Mouse (Mus musculus) ES-E14 (cell line): ENCODE measurements around the gene Hist1h2bc. TPM values are rescaled to one million over a fixed set of nuclear protein-coding genes. Genes with fewer than 3 reads are reported as not detected.

Experiments
- DNase-seq: peaks from one replicate; pipeline ENCODE4 v3.0.0-alpha.2; 2013; ENCODE audit warnings: low read depth, low spot score
- H3K27ac ChIP-seq: 2 replicates; pipeline ENCODE4 v1.5.1; 2012; ENCODE audit warnings: low read depth, mild to moderate bottlenecking, low read length, moderate library complexity, mixed read lengths; ENCODE audit not compliant: poor library complexity, insufficient read depth, severe bottlenecking
- H3K36me3 ChIP-seq: 2 replicates; pipeline ENCODE4 v1.6.1; 2012; ENCODE audit warnings: mild to moderate bottlenecking, low read length, moderate library complexity, mixed read lengths; ENCODE audit not compliant: control insufficient read depth, poor library complexity, insufficient read depth, severe bottlenecking
- H3K4me1 ChIP-seq, 2 experiments: fragments of 150-350 bp in 1 of 2; sonication (generic) in 1 of 2; 2 replicates each; pipeline ENCODE4 v1.6.1; 2012; ENCODE audit warnings: low read length in 2 of 2, mild to moderate bottlenecking in 1 of 2, mixed read lengths in 1 of 2; ENCODE audit not compliant: control insufficient read depth in 2 of 2, insufficient read depth in 2 of 2, poor library complexity in 1 of 2
- H3K4me3 ChIP-seq, 2 experiments: fragments of 150-350 bp in 1 of 2; sonication (generic) in 1 of 2; 2 replicates each; pipeline ENCODE4 v1.5.1; 2012; ENCODE audit warnings: low read length in 2 of 2, low read depth in 1 of 2, mild to moderate bottlenecking in 1 of 2, mixed read lengths in 1 of 2; ENCODE audit not compliant: insufficient read depth in 1 of 2, poor library complexity in 1 of 2, severe bottlenecking in 1 of 2
- H3K9ac ChIP-seq: 2 replicates; pipeline ENCODE4 v1.6.1; 2012; ENCODE audit warnings: low read depth, mild to moderate bottlenecking, low read length, mixed read lengths; ENCODE audit not compliant: poor library complexity, insufficient read depth, severe bottlenecking
- H3K9me3 ChIP-seq: fragments of 150-350 bp; sonication (generic); 2 replicates; pipeline ENCODE4 v1.6.1; 2012; ENCODE audit warnings: low read depth, mild to moderate bottlenecking, low read length; ENCODE audit not compliant: control insufficient read depth, insufficient read depth
- CHD2 ChIP-seq: IDR thresholded peaks from 2 replicates; pipeline ENCODE4 v1.6.1; 2014; ENCODE audit warnings: mild to moderate bottlenecking, low read depth, low read length, inconsistent platforms
- HCFC1 ChIP-seq: IDR thresholded peaks from 2 replicates; pipeline ENCODE4 v1.6.1; 2012; ENCODE audit warnings: low read length, inconsistent platforms, borderline replicate concordance; ENCODE audit not compliant: insufficient read depth
- MAFK ChIP-seq: IDR thresholded peaks from 2 replicates; pipeline ENCODE4 v1.6.1; 2014; ENCODE audit warnings: mild to moderate bottlenecking, low read depth, low read length, inconsistent platforms; ENCODE audit not compliant: insufficient read depth
- ZC3H11A ChIP-seq: IDR thresholded peaks from 2 replicates; pipeline ENCODE4 v1.6.1; 2012; ENCODE audit warnings: low read depth, mild to moderate bottlenecking, inconsistent platforms, low read length, borderline replicate concordance
- ZNF384 ChIP-seq: IDR thresholded peaks from 2 replicates; pipeline ENCODE4 v1.6.1; 2012; ENCODE audit warnings: low read depth, low read length, inconsistent platforms
- in situ Hi-C, 2 experiments: fragments of 600-800 bp; cut with MboI; formaldehyde crosslinking; loops; one replicate each; pipeline ENCODE4 v1.15.1; 2025; ENCODE audit warnings: low sequenced_read_pairs in 2 of 2, inconsistent platforms in 1 of 2; ENCODE audit not compliant: unreplicated experiment in 2 of 2
- total RNA-seq: library from RNA; depleted of rRNA; stranded (reverse); fragments of 300-350 nt; gene quantifications from 2 replicates; pipeline ENCODE4 v1.2.3, GENCODE M21; 2012; rRNA removed

The Hist1h2bc gene
- total RNA-seq, 1 experiment: 545 TPM

- TF ChIP-seq ZC3H11A (no peak), CHD2 (no peak), ZNF384 (no peak), HCFC1 (no peak), MAFK (no peak)
- Histone ChIP-seq H3K4me3 (peak overlapping the region; percentile 53 to 56), H3K27ac (peak overlapping the region; percentile 100; the same call in 1 of the 2 replicates), H3K9me3 (no peaks in the 10 kb centered on the region), H3K4me1 (peaks cover 0 to 3% of the 10 kb centered on the region in 2 experiments; a peak in 3 of 4 replicates), H3K36me3 (no peaks in the 10 kb centered on the region), H3K9ac (no peak overlapping the region; the same call in 1 of the 2 replicates)
- in situ Hi-C loops: loop anchor here in 1 of 2 experiments (5.0 to 10.0 kb wide), 3 partner anchors 49 to 1706 kb away; partner anchors contain the start of genes Hist1h1d, Hist1h2ah, Hist1h2bk and Hist1h4f
- no peak for DNase-seq
Observed at GRCm38 (mm10) chr13:23740910-23741309, 56.9 kb downstream of the Hist1h2bc start.

GRCm38 (mm10) chr13:23742007-23742406 lies 58.0 kb downstream of the Hist1h2bc start:
- Histone ChIP-seq H3K9ac (no peak overlapping the region; the same call in 1 of the 2 replicates), H3K36me3 (no peaks in the 10 kb centered on the region), H3K9me3 (no peaks in the 10 kb centered on the region), H3K27ac (peak overlapping the region; percentile 96; the same call in 1 of the 2 replicates), H3K4me1 (peaks cover 0 to 3% of the 10 kb centered on the region in 2 experiments; a peak in 3 of 4 replicates), H3K4me3 (peak overlapping the region in 1 of 2 experiments; percentile 56; a peak in 2 of 4 replicates)
- in situ Hi-C loops: loop anchor here in 1 of 2 experiments (5.0 to 10.0 kb wide), 3 partner anchors 50 to 1707 kb away; partner anchors contain the start of genes Hist1h1d, Hist1h2ah, Hist1h2bk and Hist1h4f
- DNase-seq: no peak
- TF ChIP-seq CHD2: peak; percentile 69; the same call in 1 of the 2 replicates
- no peak for TF ChIP-seq MAFK
- no peak for TF ChIP-seq ZC3H11A

Other genes with a start within 250 kb of the Hist1h2bc start
- 0.11 and 0.62 TPM in 2 replicates for gene Btn1a1, start 218.3 kb upstream of the Hist1h2bc start, total RNA-seq
- gene Btn2a2, start 195.3 kb upstream of the Hist1h2bc start, total RNA-seq: 0.95 and 1.5 TPM in 2 replicates
- 2,382 and 2,804 TPM in 2 replicates for gene Hist1h4h, start 153.1 kb upstream of the Hist1h2bc start, total RNA-seq
- gene Hist1h2af, start 150.3 kb upstream of the Hist1h2bc start, total RNA-seq: 1,402 and 1,887 TPM in 2 replicates
- 436 and 621 TPM in 2 replicates for gene Hist1h3g, start 148.8 kb upstream of the Hist1h2bc start, total RNA-seq
- 98.5 and 146 TPM in 2 replicates for gene Hist1h2bh, start 140.8 kb upstream of the Hist1h2bc start, total RNA-seq
- gene Hist1h3f, start 140.1 kb upstream of the Hist1h2bc start, total RNA-seq: 245 and 289 TPM in 2 replicates
- 1,886 and 2,172 TPM in 2 replicates for gene Hist1h4f, start 132.6 kb upstream of the Hist1h2bc start, total RNA-seq
- 68.4 and 97.6 TPM in 2 replicates for gene Hist1h1d, start 130.9 kb upstream of the Hist1h2bc start, total RNA-seq
- 792 and 864 TPM in 2 replicates for gene Hist1h3e, start 121.8 kb upstream of the Hist1h2bc start, total RNA-seq
- 587 and 755 TPM in 2 replicates for gene Hist1h2ae, start 113.0 kb upstream of the Hist1h2bc start, total RNA-seq
- gene Hist1h2bg, start 112.8 kb upstream of the Hist1h2bc start, total RNA-seq: 1,383 and 2,074 TPM in 2 replicates
- 677 and 970 TPM in 2 replicates for gene Hist1h2bf, start 110.0 kb upstream of the Hist1h2bc start, total RNA-seq
- 1,000 and 1,148 TPM in 2 replicates for gene Hist1h2ad, start 109.8 kb upstream of the Hist1h2bc start, total RNA-seq
- 80.2 and 103 TPM in 2 replicates for gene Hist1h3d, start 108.4 kb upstream of the Hist1h2bc start, total RNA-seq
- 713 and 869 TPM in 2 replicates for gene Hist1h4d, start 102.6 kb upstream of the Hist1h2bc start, total RNA-seq
- 119 and 195 TPM in 2 replicates for gene Hist1h2be, start 63.1 kb upstream of the Hist1h2bc start, total RNA-seq
- 131 and 207 TPM in 2 replicates for gene Hist1h1e, start 61.6 kb upstream of the Hist1h2bc start, total RNA-seq
- gene Hist1h2ac, start 251 bp upstream of the Hist1h2bc start, total RNA-seq: 112 and 141 TPM in 2 replicates
- gene Hist1h1t, start 11.6 kb downstream of the Hist1h2bc start, total RNA-seq: 7.7 and 13.3 TPM in 2 replicates
- 326 and 496 TPM in 2 replicates for gene Hist1h4c, start 14.3 kb downstream of the Hist1h2bc start, total RNA-seq
- gene Hfe, start 26.7 kb downstream of the Hist1h2bc start, total RNA-seq: 1.1 and 1.5 TPM in 2 replicates
- 379 and 496 TPM in 2 replicates for gene Hist1h1c, start 54.6 kb downstream of the Hist1h2bc start, total RNA-seq
- 970 and 1,161 TPM in 2 replicates for gene Hist1h3c, start 61.4 kb downstream of the Hist1h2bc start, total RNA-seq
- gene Hist1h2bb, start 62.5 kb downstream of the Hist1h2bc start, total RNA-seq: 1,224 and 1,736 TPM in 2 replicates
- gene Hist1h2ab, start 66.9 kb downstream of the Hist1h2bc start, total RNA-seq: 2,399 and 2,956 TPM in 2 replicates
- gene Hist1h3b, start 68.1 kb downstream of the Hist1h2bc start, total RNA-seq: 667 and 954 TPM in 2 replicates
- gene Hist1h4b, start 72.8 kb downstream of the Hist1h2bc start, total RNA-seq: 1,054 and 1,339 TPM in 2 replicates
- 1,331 and 1,744 TPM in 2 replicates for gene Hist1h4a, start 77.0 kb downstream of the Hist1h2bc start, total RNA-seq
- 470 and 728 TPM in 2 replicates for gene Hist1h3a, start 78.2 kb downstream of the Hist1h2bc start, total RNA-seq
- gene Hist1h1a, start 79.5 kb downstream of the Hist1h2bc start, total RNA-seq: 1,149 and 1,468 TPM in 2 replicates
- 0.21 and 0.40 TPM in 2 replicates for gene Trim38, start 85.7 kb downstream of the Hist1h2bc start, total RNA-seq
- not detected in 2 replicates for gene Slc17a2, start 122.8 kb downstream of the Hist1h2bc start, total RNA-seq
- not detected in 2 replicates for gene Slc17a3, start 155.2 kb downstream of the Hist1h2bc start, total RNA-seq
- not detected in 2 replicates for gene Slc17a1, start 183.6 kb downstream of the Hist1h2bc start, total RNA-seq
- gene Slc17a4, start 230.8 kb downstream of the Hist1h2bc start, total RNA-seq: not detected in 2 replicates
- gene Hist1h2ba, start 250.0 kb downstream of the Hist1h2bc start, total RNA-seq: 37.2 and 67.4 TPM in 2 replicates